Mouse (Mus musculus) cerebellum, postnatal 25 days (tissue): Measurements from ENCODE around the gene Sstr3.

ENCODE experiments used
- DNase-seq, 2 experiments: peaks; one replicate each; pipeline ENCODE4 v3.0.0; 2021; ENCODE audit warnings: mixed read lengths in 2 of 2

The Sstr3 gene

GRCm38 (mm10) chr15:78544561-78545001, at the start of gene Sstr3:
Gene Sstr3, minus strand, starts transcription at chr15:78544685.
- DNase-seq: peak; percentile 80 to 85

GRCm38 (mm10) chr15:78593896-78594425, 49.5 kb upstream of the Sstr3 start:
- DNase-seq: no peak

- DNase-seq: no peak
Measured at GRCm38 (mm10) chr15:78592452-78592968, 48.0 kb upstream of the Sstr3 start.

- no peak for DNase-seq
Measured at GRCm38 (mm10) chr15:78591680-78592451, 47.4 kb upstream of the Sstr3 start.

GRCm38 (mm10) chr15:78590785-78591184, 46.3 kb upstream of the Sstr3 start:
- no peak for DNase-seq

GRCm38 (mm10) chr15:78589936-78590335, 45.5 kb upstream of the Sstr3 start:
- DNase-seq: no peak

GRCm38 (mm10) chr15:78588900-78589299, 44.4 kb upstream of the Sstr3 start:
- DNase-seq: no peak

- no peak for DNase-seq
Measured at GRCm38 (mm10) chr15:78588049-78588448, 43.6 kb upstream of the Sstr3 start.

GRCm38 (mm10) chr15:78587050-78587994, 42.8 kb upstream of the Sstr3 start:
- DNase-seq: peak; percentile 84 to 90

GRCm38 (mm10) chr15:78585404-78585803, 40.9 kb upstream of the Sstr3 start:
- DNase-seq: no peak

GRCm38 (mm10) chr15:78583352-78583751, 38.9 kb upstream of the Sstr3 start:
- peak in 1 of 2 experiments; percentile 19 for DNase-seq

GRCm38 (mm10) chr15:78576284-78576810, 31.9 kb upstream of the Sstr3 start:
- no peak for DNase-seq

GRCm38 (mm10) chr15:78572658-78573397, 28.3 kb upstream of the Sstr3 start, which contains the start of gene Rac2:
Gene Rac2, minus strand, starts transcription at chr15:78572783.
- DNase-seq: no peak

- no peak for DNase-seq
Measured at GRCm38 (mm10) chr15:78572270-78572600, 27.8 kb upstream of the Sstr3 start.

- no peak for DNase-seq
Measured at GRCm38 (mm10) chr15:78571554-78572269, 27.2 kb upstream of the Sstr3 start.

- DNase-seq: no peak
Measured at GRCm38 (mm10) chr15:78570170-78570569, 25.7 kb upstream of the Sstr3 start.

GRCm38 (mm10) chr15:78567608-78568120, 23.2 kb upstream of the Sstr3 start:
- DNase-seq: no peak

- no peak for DNase-seq
Measured at GRCm38 (mm10) chr15:78564764-78565435, 20.4 kb upstream of the Sstr3 start.

- DNase-seq: no peak
Measured at GRCm38 (mm10) chr15:78563937-78564336, 19.5 kb upstream of the Sstr3 start.

- DNase-seq: no peak
Measured at GRCm38 (mm10) chr15:78563344-78563743, 18.9 kb upstream of the Sstr3 start.
